Mouse (Mus musculus) Patski (cell line): ENCODE results near the gene Gabarap. TPM values are rescaled to one million over a fixed set of nuclear protein-coding genes. Genes with fewer than 3 reads are reported as not detected.

ENCODE experiments used
- ATAC-seq: fragments of 100-300 bp; one replicate; pipeline ENCODE4 v1.8.0; 2021
- CTCF ChIA-PET: fragments of 350-600 bp; sonication (Branson Sonifier 250); formaldehyde crosslinking; loops from one replicate; lab custom pipeline; 2022; ENCODE audit warnings: inconsistent platforms; lab: Charles Lee
- POLR2A ChIA-PET: fragments of 350-600 bp; sonication (Branson Sonifier 250); formaldehyde crosslinking; loops from one replicate; lab custom pipeline; 2022; ENCODE audit warnings: antibody characterized with exemption, inconsistent platforms; lab: Charles Lee
- DNase-seq: peaks from one replicate; pipeline ENCODE4 v3.0.0-alpha.2; 2011; ENCODE audit warnings: low read depth, low spot score
- H3K27me3 ChIP-seq: fragments of 371-371 bp; one replicate; pipeline ENCODE4 v1.5.1; 2021
- CTCF ChIP-seq: fragments of 100-300 bp; IDR thresholded peaks from one replicate; pipeline ENCODE4 v1.5.1; 2021
- in situ Hi-C: fragments of 300-500 bp; cut with MboI; formaldehyde crosslinking; loops from 3 replicates; pipeline ENCODE4 v1.11.1; 2018; ENCODE audit warnings: low pct_unique_long_range_greater_than_20kb, mixed read lengths
- polyA plus RNA-seq: library from polyadenylated mRNA; unstranded; gene quantifications from one replicate; pipeline ENCODE4 v1.2.3, GENCODE M21; 2021

The Gabarap gene
- polyA plus RNA-seq, 1 experiment from 2014 or later, result 528 TPM

DNA sequence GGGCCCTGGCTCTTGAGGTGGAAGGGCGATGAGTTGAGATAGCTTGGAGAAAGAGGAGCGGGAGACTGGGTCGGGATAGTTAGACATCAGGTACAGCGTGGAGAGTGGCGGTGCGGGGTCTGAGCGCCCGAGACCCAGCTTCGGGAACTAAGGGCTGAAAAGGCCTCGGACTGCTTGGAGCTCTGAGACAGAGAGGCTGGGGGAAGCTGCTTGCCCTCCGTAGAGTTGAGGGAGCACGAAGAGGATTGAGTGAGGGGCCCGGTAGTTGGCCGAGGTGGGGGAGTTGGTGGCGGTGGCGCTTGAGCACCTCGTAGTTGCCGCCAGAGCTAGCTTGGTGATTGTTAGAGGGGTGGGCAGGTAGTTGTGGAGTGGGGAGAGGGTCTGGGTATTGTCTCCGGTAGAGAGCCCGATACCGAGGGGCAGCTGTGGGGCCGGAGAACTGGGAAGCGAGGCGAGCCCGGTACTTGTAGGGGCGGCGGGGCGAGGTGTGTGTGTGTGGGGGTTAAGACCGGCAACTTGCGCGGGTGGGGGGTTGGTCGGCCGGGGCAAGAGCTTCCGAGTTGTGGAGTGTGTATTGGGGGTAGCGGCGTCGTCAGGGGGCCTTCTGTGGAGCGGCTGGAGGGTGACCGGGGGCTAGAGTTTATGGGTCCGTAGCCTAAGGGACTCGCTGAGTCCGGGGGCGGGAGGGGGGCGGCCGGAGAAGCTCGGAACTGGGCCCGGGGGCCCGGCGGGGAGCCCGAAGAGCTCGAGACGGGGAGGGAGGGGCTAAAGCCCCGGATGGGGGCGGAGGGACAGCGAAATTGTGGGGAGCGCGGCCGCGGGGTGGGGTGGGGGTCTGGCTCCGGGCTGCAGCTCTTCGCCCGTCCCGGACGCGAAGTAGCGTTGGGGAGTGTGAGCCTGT is 5.5 kb downstream of the Gabarap start:
- POLR2A ChIA-PET, result interaction anchor here (0.5 to 1.7 kb wide), 7 partner anchors 10 to 96 kb away, joined by 3 to 7 read pairs (median 3); partner anchors contain the start of genes Acadvl and Elp5
- ATAC-seq (no peak), DNase-seq (no peak)
- CTCF ChIA-PET, result interaction anchor here (1.4 to 1.6 kb wide), 2 partner anchors 13 to 62 kb away, joined by 4 to 5 read pairs; no protein-coding TSS in a partner anchor
- no peak for TF ChIP-seq CTCF
- in situ Hi-C loops, result loop anchor here (25.0 kb wide), 2 partner anchors 584 to 909 kb away; partner anchors contain the start of genes Kdm6b, Per1 and Vamp2
- no peaks in the 10 kb centered on the region for H3K27me3 ChIP-seq

- no peak for TF ChIP-seq CTCF
- ChIA-PET POLR2A (interaction anchor here (1.0 to 1.7 kb wide), 5 partner anchors 9 to 31 kb away, joined by 3 to 7 read pairs (median 6); partner anchors contain the start of genes Acadvl and Elp5), CTCF (interaction anchor here (1.4 to 1.6 kb wide), 2 partner anchors 13 to 63 kb away, joined by 4 to 5 read pairs; no protein-coding TSS in a partner anchor)
- no peaks in the 10 kb centered on the region for H3K27me3 ChIP-seq
- DNase-seq (no peak), ATAC-seq (peak; percentile 38)
- in situ Hi-C loops, result loop anchor here (25.0 kb wide), 2 partner anchors 585 to 910 kb away; partner anchors contain the start of genes Kdm6b, Per1 and Vamp2
These were observed 6.1 kb downstream of the Gabarap start for GRCm38 (mm10) chr11:69997070-69997509.

DNA sequence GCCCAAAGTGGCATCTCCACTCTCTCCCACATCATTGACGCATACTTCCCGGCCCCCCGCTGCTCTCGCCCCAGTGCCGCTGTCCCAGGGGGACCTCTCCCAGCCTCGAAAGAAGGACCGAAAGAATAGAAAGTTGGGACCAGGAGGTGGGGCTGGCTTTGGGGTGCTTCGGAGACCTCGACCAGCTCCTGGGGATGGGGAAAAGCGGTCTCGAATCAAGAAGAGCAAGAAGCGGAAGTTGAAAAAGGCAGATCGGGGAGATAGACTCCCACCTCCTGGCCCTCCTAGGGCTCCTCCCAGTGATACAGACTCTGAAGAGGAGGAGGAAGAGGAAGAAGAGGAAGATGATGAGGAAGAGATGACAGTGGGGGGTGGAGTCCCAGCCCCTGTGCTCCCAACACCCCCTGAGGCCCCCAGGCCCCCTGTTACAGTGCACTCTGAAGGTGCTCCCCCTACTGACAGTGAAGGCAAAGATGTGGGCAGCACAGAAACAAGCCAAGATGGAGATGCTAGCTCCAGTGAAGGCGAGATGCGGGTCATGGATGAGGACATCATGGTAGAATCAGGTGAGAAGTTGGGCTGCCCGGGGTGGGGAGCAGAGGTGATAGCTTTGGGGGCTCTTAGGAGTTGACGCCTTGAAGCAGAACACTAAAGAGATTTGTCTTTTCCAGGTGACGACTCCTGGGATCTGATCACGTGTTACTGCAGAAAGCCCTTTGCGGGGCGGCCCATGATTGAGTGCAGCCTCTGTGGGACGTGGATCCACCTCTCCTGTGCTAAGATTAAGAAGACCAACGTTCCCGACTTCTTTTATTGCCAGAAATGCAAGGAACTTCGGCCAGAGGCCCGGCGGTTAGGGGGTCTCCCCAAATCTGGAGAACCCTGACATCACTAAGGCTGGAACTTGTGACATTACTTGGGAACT is 7.9 kb downstream of the Gabarap start:
- ChIA-PET POLR2A (interaction anchor here (1.0 kb wide), 2 partner anchors 10 to 15 kb away, joined by 3 to 4 read pairs; no protein-coding TSS in a partner anchor), CTCF (no interaction called here)
- in situ Hi-C loops, result loop anchor here (25.0 kb wide), 2 partner anchors 587 to 912 kb away; partner anchors contain the start of genes Kdm6b, Per1 and Vamp2
- no peaks in the 10 kb centered on the region for H3K27me3 ChIP-seq
- DNase-seq (no peak), ATAC-seq (no peak)
- no peak for TF ChIP-seq CTCF

DNA sequence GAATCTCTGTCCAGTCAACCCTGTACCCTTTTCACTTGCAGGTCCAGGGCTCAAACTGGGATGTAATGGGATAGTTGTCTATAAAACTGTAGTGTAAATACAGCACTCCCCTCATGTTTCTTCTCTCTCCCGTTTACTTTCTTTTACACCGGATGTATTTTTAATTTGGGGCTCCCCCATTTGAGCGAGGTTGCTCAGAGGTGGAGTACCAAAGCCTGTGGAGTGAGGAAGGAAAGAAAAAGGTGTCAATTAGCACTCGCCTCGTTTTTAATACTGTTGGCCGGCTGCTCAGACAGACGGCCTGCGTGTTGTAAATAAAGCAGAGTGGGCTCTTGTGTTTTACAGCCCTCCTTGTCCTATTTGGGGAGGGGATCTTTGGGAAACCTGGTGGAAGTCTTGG is 8.7 kb downstream of the Gabarap start:
- ChIA-PET POLR2A (interaction anchor here (0.9 kb wide), 1 partner anchor 18 kb away, joined by 4 read pairs; the partner anchor contains the start of gene Elp5), CTCF (no interaction called here)
- no peak for DNase-seq
- TF ChIP-seq CTCF, result no peak
- ATAC-seq, result no peak
- in situ Hi-C loops, result loop anchor here (25.0 kb wide), 2 partner anchors 587 to 912 kb away; partner anchors contain the start of genes Kdm6b, Per1 and Vamp2
- no peaks in the 10 kb centered on the region for H3K27me3 ChIP-seq

- TF ChIP-seq CTCF, result no peak
- CTCF ChIA-PET, result no interaction called here
- POLR2A ChIA-PET, result interaction anchor here (0.7 to 0.9 kb wide), 2 partner anchors 19 to 944 kb away, joined by 4 read pairs; partner anchors contain the start of gene Elp5
- ATAC-seq (peak; percentile 18), DNase-seq (no peak)
- in situ Hi-C loops, result no loop called here
- H3K27me3 ChIP-seq, result no peaks in the 10 kb centered on the region
These were observed 9.5 kb downstream of the Gabarap start, which contains the start of gene Dvl2 for GRCm38 (mm10) chr11:70000396-70000898. Gene Dvl2 (plus strand): TSS chr11:70000595.

GRCm38 (mm10) chr11:70001159-70001558 is 10.2 kb downstream of the Gabarap start:
- ATAC-seq, result no peak
- TF ChIP-seq CTCF, result no peak
- in situ Hi-C loops, result no loop called here
- ChIA-PET CTCF (interaction anchor here (0.6 to 1.4 kb wide), 5 partner anchors 13 to 77 kb away, joined by 3 to 7 read pairs (median 4); partner anchors contain the start of genes Acadvl and Dlg4), POLR2A (no interaction called here)
- no peak for DNase-seq
- H3K27me3 ChIP-seq, result no peaks in the 10 kb centered on the region

- ATAC-seq (no peak), DNase-seq (no peak)
- in situ Hi-C loops, result no loop called here
- H3K27me3 ChIP-seq, result no peaks in the 10 kb centered on the region
- ChIA-PET CTCF (interaction anchor here (0.6 to 1.4 kb wide), 5 partner anchors 13 to 78 kb away, joined by 3 to 7 read pairs (median 4); partner anchors contain the start of genes Acadvl and Dlg4), POLR2A (no interaction called here)
- no peak for TF ChIP-seq CTCF
These were observed 10.9 kb downstream of the Gabarap start for GRCm38 (mm10) chr11:70001865-70002264.

DNA sequence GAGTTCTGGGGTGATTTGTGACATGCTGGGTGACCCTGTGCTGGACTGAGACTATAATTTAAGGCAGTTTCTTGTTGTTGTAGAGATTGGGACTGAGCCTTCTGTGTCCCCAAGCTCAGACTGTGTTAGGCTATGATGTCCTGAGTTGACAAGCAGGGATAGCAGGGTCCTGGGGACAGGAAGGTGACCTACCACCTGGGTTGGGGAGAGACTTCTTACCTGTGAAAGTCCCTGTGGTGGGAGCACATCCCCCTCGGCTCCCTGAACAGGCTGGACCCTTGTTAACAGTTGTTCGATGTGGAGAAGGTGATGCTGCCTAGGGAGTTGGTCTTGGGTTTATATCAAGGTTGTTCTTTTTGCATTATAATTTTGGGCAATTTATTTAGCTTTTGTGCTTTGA is 11.5 kb downstream of the Gabarap start:
- DNase-seq (no peak), ATAC-seq (no peak)
- POLR2A ChIA-PET, result interaction anchor here (1.6 kb wide), 1 partner anchor 12 kb away, joined by 6 read pairs; no protein-coding TSS in a partner anchor
- in situ Hi-C loops, result no loop called here
- CTCF ChIA-PET, result interaction anchor here (1.2 to 1.4 kb wide), 2 partner anchors 12 to 14 kb away, joined by 6 to 7 read pairs; partner anchors contain the start of genes Acadvl and Dlg4
- no peak for TF ChIP-seq CTCF
- H3K27me3 ChIP-seq, result no peaks in the 10 kb centered on the region

GRCm38 (mm10) chr11:70005521-70005920 is 14.6 kb downstream of the Gabarap start:
- no peak for TF ChIP-seq CTCF
- ChIA-PET POLR2A (interaction anchor here (1.2 kb wide), 1 partner anchor 9 kb away, joined by 3 read pairs; no protein-coding TSS in a partner anchor), CTCF (interaction anchor here (1.1 to 2.8 kb wide), 2 partner anchors 9 to 11 kb away, joined by 3 to 14 read pairs; partner anchors contain the start of genes Acadvl and Dlg4)
- H3K27me3 ChIP-seq, result no peaks in the 10 kb centered on the region
- in situ Hi-C loops, result no loop called here
- ATAC-seq (no peak), DNase-seq (no peak)
